Mouse (Mus musculus): Measurements from ENCODE around the gene Hspbap1. TPM values are rescaled to one million over a fixed set of nuclear protein-coding genes. Genes with fewer than 3 reads are reported as not detected.

Hspbap1 gene
- total and polyA plus RNA-seq, 2 experiments from 2014 or later, result 4.7 to 5.3 TPM

DNA sequence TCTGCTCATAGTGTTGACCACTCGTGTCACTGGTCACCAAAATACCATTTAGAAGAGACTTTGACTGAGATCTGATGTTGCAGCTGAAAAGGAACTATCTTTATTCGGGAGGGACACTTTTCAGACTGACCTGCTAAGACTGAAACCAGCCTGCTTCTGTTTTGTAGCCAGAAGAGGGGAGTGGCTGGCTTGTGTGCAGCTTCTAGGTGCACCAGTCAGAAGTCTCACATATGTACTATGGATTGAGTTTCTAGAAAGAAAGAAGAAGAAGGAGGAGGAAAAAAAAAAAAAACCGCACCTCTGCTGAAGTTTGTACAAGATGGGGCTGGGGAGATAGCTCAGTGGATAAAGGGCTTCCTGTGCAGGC lies 13.0 kb downstream of the Hspbap1 start:
- Histone ChIP-seq H3K27me3 (ENCODE audit: insufficient read depth, low read length) (no peaks in the 10 kb centered on the region), H3K9ac (replicated peaks; ENCODE audit: low read length, poor library complexity, severe bottlenecking) (no peak overlapping the region), H3K9me3 (ENCODE audit: low read length) (no peaks in the 10 kb centered on the region), H3K36me3 (ENCODE audit: insufficient read depth, low read length) (0 out of 2 replicates have a peak, but pooled peaks cover 1% of the 10 kb centered on the region), H3K4me3 (ENCODE audit: low read depth, low read length) (no peak overlapping the region), H3K4me2 (ENCODE audit: low read depth, low read length, poor library complexity, severe bottlenecking) (no peak overlapping the region), H3K4me1 (ENCODE audit: insufficient read depth, low read length) (no peaks in the 10 kb centered on the region), H3K27ac (ENCODE audit: low read depth, low read length) (no peak overlapping the region)
- no peak for TF ChIP-seq CTCF (IDR thresholded peaks at IDR 0.05)
- WGBS, result 86% methylated on average over 3 of the region's 3 CpGs
- DNase-seq (ENCODE audit: low spot score), result no peak
- no peak for ATAC-seq (ENCODE audit: low FRiP score)

DNA sequence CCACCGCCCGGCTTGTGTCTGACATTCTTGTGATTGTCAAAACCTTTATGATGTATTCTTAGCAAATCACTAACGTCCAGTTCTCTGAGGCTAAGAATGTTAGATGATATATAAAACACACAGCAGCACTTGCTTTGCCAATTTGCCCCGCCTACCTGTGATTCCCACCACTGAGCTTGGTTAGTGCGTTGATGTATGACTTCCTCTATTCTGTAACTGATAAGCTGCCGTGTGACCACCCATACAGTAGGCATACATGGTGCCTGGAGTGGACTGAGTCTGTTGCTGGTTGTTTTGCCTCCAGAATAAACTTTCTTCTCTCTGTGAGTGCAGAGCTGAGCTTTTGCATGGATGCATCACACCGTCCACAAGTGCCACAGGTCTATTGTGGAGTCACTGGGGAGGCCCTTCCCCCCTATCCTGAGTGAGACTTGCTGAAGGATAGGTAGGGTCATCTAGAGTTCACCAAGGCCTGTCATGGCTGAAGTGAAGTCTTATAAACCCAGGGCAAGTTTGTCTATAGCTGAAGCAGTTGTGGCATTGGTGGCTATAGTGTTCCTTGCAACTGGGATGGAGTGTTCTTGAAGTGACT lies 14.1 kb downstream of the Hspbap1 start:
- H3K4me3 ChIP-seq (ENCODE audit: low read depth, low read length), result no peak overlapping the region
- no peaks in the 10 kb centered on the region for H3K9me3 ChIP-seq (ENCODE audit: low read length)
- no peak overlapping the region for H3K4me2 ChIP-seq (ENCODE audit: low read depth, low read length, poor library complexity, severe bottlenecking)
- no peak for TF ChIP-seq CTCF (IDR thresholded peaks at IDR 0.05)
- H3K27me3 ChIP-seq (ENCODE audit: insufficient read depth, low read length), result no peaks in the 10 kb centered on the region
- no peak for ATAC-seq (ENCODE audit: low FRiP score)
- DNase-seq (ENCODE audit: low spot score), result no peak
- no peaks in the 10 kb centered on the region for H3K4me1 ChIP-seq (ENCODE audit: insufficient read depth, low read length)
- 0 out of 2 replicates have a peak, but pooled peaks cover 3% of the 10 kb centered on the region for H3K36me3 ChIP-seq (ENCODE audit: insufficient read depth, low read length)
- H3K9ac ChIP-seq (replicated peaks; ENCODE audit: low read length, poor library complexity, severe bottlenecking), result no peak overlapping the region
- WGBS, result 88% methylated on average over 7 of the region's 7 CpGs
- H3K27ac ChIP-seq (ENCODE audit: low read depth, low read length), result no peak overlapping the region

DNA sequence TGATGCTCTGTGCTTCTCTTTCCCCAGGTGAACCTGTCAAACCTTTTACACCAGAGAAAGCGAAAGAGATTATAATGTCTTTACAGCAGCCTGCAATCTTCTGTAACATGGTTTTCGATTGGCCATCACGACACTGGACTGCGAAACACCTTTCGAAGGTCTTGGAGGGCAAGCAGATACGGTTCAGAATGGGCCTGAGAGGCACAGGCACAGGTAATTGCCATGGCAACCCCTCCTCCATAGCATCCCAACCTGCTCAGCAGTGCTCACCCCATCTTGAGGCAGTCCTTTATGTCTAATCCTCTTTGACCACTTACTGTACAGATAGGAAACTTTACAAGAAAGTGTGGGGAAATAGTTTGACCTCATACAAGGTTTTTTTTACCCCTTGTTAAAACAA lies 17.0 kb downstream of the Hspbap1 start:
- H3K9me3 ChIP-seq (ENCODE audit: low read length), result no peaks in the 10 kb centered on the region
- H3K27ac ChIP-seq (ENCODE audit: low read depth, low read length), result no peak overlapping the region
- H3K27me3 ChIP-seq (ENCODE audit: insufficient read depth, low read length), result no peaks in the 10 kb centered on the region
- no peak overlapping the region for H3K9ac ChIP-seq (replicated peaks; ENCODE audit: low read length, poor library complexity, severe bottlenecking)
- no peak overlapping the region for H3K4me3 ChIP-seq (ENCODE audit: low read depth, low read length)
- 77% methylated on average over 6 of the region's 6 CpGs for WGBS
- DNase-seq (ENCODE audit: low spot score) (peak; percentile 3), ATAC-seq (ENCODE audit: low FRiP score) (no peak)
- 0 out of 2 replicates have a peak, but pooled peaks cover 3% of the 10 kb centered on the region for H3K36me3 ChIP-seq (ENCODE audit: insufficient read depth, low read length)
- H3K4me2 ChIP-seq (ENCODE audit: low read depth, low read length, poor library complexity, severe bottlenecking), result no peak overlapping the region
- H3K4me1 ChIP-seq (ENCODE audit: insufficient read depth, low read length), result no peaks in the 10 kb centered on the region
- no peak for TF ChIP-seq CTCF (IDR thresholded peaks at IDR 0.05)

DNA sequence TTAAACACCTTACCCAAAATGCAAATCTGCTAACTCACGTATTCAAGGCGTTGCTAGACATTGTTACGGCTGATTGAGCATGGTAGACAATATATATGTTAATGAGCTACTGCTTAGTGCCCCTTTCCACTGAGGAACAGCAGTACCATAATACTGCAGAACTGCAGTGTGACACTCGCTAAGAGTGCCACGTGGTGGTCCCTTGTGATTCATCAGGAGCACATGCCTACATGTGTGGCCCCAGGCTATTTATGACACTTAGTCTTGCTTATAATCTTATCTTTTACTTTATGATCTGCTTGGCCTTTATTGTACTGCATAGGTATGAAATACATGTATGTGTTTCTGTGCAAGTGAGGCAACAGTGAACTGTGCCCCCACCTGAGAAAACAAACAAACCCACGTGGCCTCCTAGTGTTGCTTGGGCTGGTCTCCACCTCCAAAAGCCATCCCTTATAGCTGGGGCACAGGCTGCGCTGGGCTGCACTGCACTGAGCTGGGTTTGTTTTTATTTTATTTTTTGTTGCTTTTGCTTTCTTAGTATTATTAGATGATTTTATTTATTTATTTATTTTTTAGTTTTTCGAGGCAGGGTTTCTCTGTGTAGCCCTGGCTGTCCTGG lies 17.5 kb downstream of the Hspbap1 start:
- Histone ChIP-seq H3K4me2 (ENCODE audit: low read depth, low read length, poor library complexity, severe bottlenecking) (no peak overlapping the region), H3K27ac (ENCODE audit: low read depth, low read length) (no peak overlapping the region), H3K4me3 (ENCODE audit: low read depth, low read length) (no peak overlapping the region), H3K9me3 (ENCODE audit: low read length) (no peaks in the 10 kb centered on the region), H3K4me1 (ENCODE audit: insufficient read depth, low read length) (no peaks in the 10 kb centered on the region), H3K27me3 (ENCODE audit: insufficient read depth, low read length) (no peaks in the 10 kb centered on the region), H3K36me3 (ENCODE audit: insufficient read depth, low read length) (0 out of 2 replicates have a peak, but pooled peaks cover 3% of the 10 kb centered on the region), H3K9ac (replicated peaks; ENCODE audit: low read length, poor library complexity, severe bottlenecking) (no peak overlapping the region)
- TF ChIP-seq CTCF (IDR thresholded peaks at IDR 0.05), result no peak
- DNase-seq (ENCODE audit: low spot score), result no peak
- no peak for ATAC-seq (ENCODE audit: low FRiP score)
- 56% methylated on average over 8 of the region's 8 CpGs for WGBS

DNA sequence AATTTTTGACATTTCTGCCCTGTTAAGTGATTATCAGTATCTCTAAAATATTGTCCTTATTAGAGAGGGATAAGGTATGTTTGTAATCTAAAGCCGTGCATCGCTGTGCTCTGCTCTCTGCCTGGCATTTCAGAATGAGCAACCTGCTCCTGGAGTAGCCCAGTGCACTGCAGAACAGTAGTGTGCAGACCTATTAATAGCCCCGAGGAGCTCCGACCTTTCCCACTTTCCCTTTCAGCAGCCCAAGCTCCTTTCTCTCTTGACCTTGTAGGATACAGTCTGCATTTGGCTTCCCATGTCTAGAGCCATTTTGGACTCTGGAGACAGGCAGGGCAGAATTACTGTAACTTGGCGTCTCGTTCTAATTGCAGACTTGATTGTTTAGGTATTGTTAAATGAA lies 18.2 kb downstream of the Hspbap1 start:
- Histone ChIP-seq H3K4me1 (ENCODE audit: insufficient read depth, low read length) (no peaks in the 10 kb centered on the region), H3K9ac (replicated peaks; ENCODE audit: low read length, poor library complexity, severe bottlenecking) (no peak overlapping the region), H3K4me2 (ENCODE audit: low read depth, low read length, poor library complexity, severe bottlenecking) (no peak overlapping the region), H3K27ac (ENCODE audit: low read depth, low read length) (no peak overlapping the region), H3K9me3 (ENCODE audit: low read length) (no peaks in the 10 kb centered on the region), H3K4me3 (ENCODE audit: low read depth, low read length) (no peak overlapping the region), H3K27me3 (ENCODE audit: insufficient read depth, low read length) (no peaks in the 10 kb centered on the region), H3K36me3 (ENCODE audit: insufficient read depth, low read length) (0 out of 2 replicates have a peak, but pooled peaks cover 3% of the 10 kb centered on the region)
- DNase-seq (ENCODE audit: low spot score) (no peak), ATAC-seq (ENCODE audit: low FRiP score) (no peak)
- no peak for TF ChIP-seq CTCF (IDR thresholded peaks at IDR 0.05)
- 94% methylated on average over 6 of the region's 6 CpGs for WGBS

DNA sequence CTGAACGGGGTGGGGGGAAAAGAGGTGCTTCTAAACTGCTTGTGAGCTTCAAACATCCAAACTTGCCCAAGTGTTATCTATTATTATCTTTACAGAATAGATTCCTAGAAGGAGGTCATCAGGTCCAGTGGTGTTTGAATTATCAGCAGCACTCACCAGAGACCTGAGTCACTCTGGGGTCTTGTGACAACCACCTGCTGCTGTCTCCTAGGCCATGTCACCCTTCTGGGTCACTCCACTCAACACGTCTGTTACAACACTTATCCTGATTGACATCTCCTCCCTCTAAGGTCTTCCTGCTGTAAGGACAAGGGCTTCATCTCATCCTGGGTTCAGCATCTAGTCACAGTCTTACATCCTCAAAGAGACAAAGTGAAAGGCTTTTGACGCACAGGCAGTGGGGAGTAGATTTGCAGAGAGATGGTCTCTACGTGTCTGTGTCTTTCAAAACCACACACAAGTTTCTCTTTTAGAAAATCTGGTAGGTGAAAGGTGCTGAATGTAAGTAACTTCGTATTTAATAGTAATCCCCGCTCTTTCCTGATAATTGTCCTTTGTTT lies 21.9 kb downstream of the Hspbap1 start:
- Histone ChIP-seq H3K9me3 (ENCODE audit: low read length) (no peaks in the 10 kb centered on the region), H3K27me3 (ENCODE audit: insufficient read depth, low read length) (no peaks in the 10 kb centered on the region), H3K36me3 (ENCODE audit: insufficient read depth, low read length) (0 out of 2 replicates have a peak, but pooled peaks cover 3% of the 10 kb centered on the region), H3K27ac (ENCODE audit: low read depth, low read length) (no peak overlapping the region), H3K9ac (replicated peaks; ENCODE audit: low read length, poor library complexity, severe bottlenecking) (no peak overlapping the region), H3K4me1 (ENCODE audit: insufficient read depth, low read length) (no peaks in the 10 kb centered on the region), H3K4me3 (ENCODE audit: low read depth, low read length) (no peak overlapping the region), H3K4me2 (ENCODE audit: low read depth, low read length, poor library complexity, severe bottlenecking) (no peak overlapping the region)
- no peak for TF ChIP-seq CTCF (IDR thresholded peaks at IDR 0.05)
- ATAC-seq (ENCODE audit: low FRiP score), result no peak
- no peak for DNase-seq (ENCODE audit: low spot score)
- WGBS, result 75% methylated on average over 6 of the region's 6 CpGs
